Mouse (Mus musculus) neural tube, embryonic 15.5 days (tissue): ENCODE measurements around the gene Cerkl. TPM values are rescaled to one million over a fixed set of nuclear protein-coding genes. Genes with fewer than 3 reads are reported as not detected.

ENCODE experiments used
- ATAC-seq: fragments of 200-750 bp; cut with Nextera tagmentation; 2 replicates; pipeline ENCODE4 v1.8.0; 2017; ENCODE audit warnings: mild to moderate bottlenecking, moderate TSS enrichment, moderate library complexity; ENCODE audit not compliant: low FRiP score
- H3K27ac ChIP-seq: fragments of 300-500 bp; sonication (generic); replicated peaks from 2 replicates; pipeline ENCODE4 v1.5.1; 2015; ENCODE audit warnings: mild to moderate bottlenecking, inconsistent platforms
- H3K27me3 ChIP-seq: fragments of 300-500 bp; sonication (generic); replicated peaks from 2 replicates; pipeline ENCODE4 v1.6.1; 2015; ENCODE audit warnings: inconsistent platforms
- H3K36me3 ChIP-seq: fragments of 300-500 bp; sonication (generic); 2 replicates; pipeline ENCODE4 v1.6.1; 2015; ENCODE audit warnings: inconsistent platforms
- H3K4me1 ChIP-seq: fragments of 300-500 bp; sonication (generic); 2 replicates; pipeline ENCODE4 v1.6.1; 2015; ENCODE audit warnings: inconsistent platforms
- H3K4me2 ChIP-seq: fragments of 300-500 bp; sonication (generic); 2 replicates; pipeline ENCODE4 v1.6.1; 2015; ENCODE audit warnings: inconsistent platforms, mild to moderate bottlenecking, moderate library complexity
- H3K4me3 ChIP-seq: fragments of 300-500 bp; sonication (generic); replicated peaks from 2 replicates; pipeline ENCODE4 v1.5.1; 2015; ENCODE audit warnings: mild to moderate bottlenecking, inconsistent platforms
- H3K9ac ChIP-seq: fragments of 300-500 bp; sonication (generic); replicated peaks from 2 replicates; pipeline ENCODE4 v1.6.1; 2015; ENCODE audit warnings: mild to moderate bottlenecking, inconsistent platforms
- H3K9me3 ChIP-seq: fragments of 300-500 bp; sonication (generic); replicated peaks from 2 replicates; pipeline ENCODE4 v1.6.1; 2016; ENCODE audit warnings: inconsistent platforms
- WGBS: fragments of 180-500 bp; shearing (Covaris S2); methylation state at CpG from one replicate; pipeline ENCODE4 v1.1.7; 2015; ENCODE audit warnings: mixed read lengths; 5-methylcytosine and 5-hydroxymethylcytosine counted together
- polyA plus RNA-seq: library from polyadenylated mRNA; unstranded; fragments of >200 nt; fragmentation: Nextera tagmentation; extraction: Ambion mirVana; gene quantifications from 2 replicates; pipeline ENCODE4 v1.2.1, GENCODE M21; 2015

Gene Cerkl
- polyA plus RNA-seq, 1 experiment from 2014 or later, result 0.69 TPM

DNA sequence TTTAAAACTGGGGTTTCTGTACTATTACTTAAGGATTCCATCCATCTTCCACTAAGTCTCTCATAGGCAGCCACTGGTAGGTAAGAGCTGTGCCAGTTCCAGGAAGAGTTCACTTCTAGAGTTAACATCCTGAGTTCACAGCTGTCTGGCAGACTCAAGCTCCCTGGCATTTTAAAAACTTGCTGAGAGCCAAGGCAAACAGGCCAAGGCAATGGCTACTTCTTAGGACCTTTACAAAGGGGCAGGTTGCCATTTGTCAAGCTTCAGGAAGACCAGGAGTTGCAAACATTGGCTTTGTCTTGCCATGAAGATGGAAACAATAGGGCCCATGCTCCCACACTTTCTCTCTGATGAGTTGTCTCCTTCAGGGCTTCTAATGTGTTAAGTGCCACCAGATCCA, 26.5 kb downstream of the Cerkl start:
- H3K4me1 ChIP-seq, result peaks cover 11% of the 10 kb centered on the region
- H3K27me3 ChIP-seq, result peaks cover 18% of the 10 kb centered on the region
- no peaks in the 10 kb centered on the region for H3K36me3 ChIP-seq
- no peak overlapping the region for H3K27ac ChIP-seq
- no peak overlapping the region for H3K9ac ChIP-seq
- no peak overlapping the region for H3K4me3 ChIP-seq
- ATAC-seq, result no peak
- no peaks in the 10 kb centered on the region for H3K9me3 ChIP-seq
- no peak overlapping the region for H3K4me2 ChIP-seq

DNA sequence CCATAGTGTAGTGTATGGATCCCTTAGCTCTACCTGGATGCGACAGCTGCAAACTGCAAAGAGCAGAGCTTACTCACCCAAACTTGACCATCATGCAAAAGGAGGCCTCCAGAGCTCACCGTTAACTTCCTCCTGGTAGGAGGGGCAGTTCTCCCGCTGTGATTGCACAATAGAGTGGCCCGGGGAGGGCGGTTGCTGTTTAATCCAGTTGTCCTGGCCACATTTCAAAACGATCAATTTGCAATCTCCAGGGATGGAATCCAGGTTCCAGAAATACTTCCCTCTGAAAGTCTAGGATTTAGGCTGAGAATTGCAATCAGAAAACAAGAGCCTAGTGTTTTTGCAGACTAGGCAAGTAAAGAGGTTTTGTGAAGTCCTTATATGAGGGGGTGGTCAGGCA, 26.9 kb downstream of the Cerkl start:
- Histone ChIP-seq H3K4me3 (no peak overlapping the region), H3K27me3 (peaks cover 18% of the 10 kb centered on the region), H3K4me2 (no peak overlapping the region), H3K9ac (no peak overlapping the region), H3K4me1 (peaks cover 11% of the 10 kb centered on the region), H3K27ac (no peak overlapping the region), H3K9me3 (no peaks in the 10 kb centered on the region), H3K36me3 (no peaks in the 10 kb centered on the region)
- 8% methylated on average over 6 of the region's 6 CpGs for WGBS
- no peak for ATAC-seq

DNA sequence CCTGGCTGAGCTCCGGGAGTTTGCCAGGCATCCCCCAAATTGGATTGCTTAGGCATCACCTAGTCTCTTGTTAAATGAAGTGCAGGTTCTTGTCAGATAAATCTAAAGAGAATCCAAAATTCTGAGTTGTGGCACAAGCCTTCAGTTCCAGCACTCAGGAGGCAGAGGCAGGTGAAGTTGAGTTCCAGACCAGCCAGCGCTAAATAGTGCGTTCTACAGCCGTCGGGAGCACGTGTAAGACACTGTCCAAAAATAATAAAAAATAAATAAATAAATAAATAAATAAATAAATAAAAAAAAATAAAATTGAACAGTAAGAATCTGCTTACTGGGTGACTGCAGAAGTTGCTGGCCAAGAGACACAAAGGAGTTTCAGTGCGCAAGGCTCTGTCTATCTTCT, 27.5 kb downstream of the Cerkl start:
- peak overlapping the region; percentile 33 for H3K4me3 ChIP-seq
- peaks cover 11% of the 10 kb centered on the region for H3K4me1 ChIP-seq
- no peaks in the 10 kb centered on the region for H3K36me3 ChIP-seq
- peaks cover 18% of the 10 kb centered on the region for H3K27me3 ChIP-seq
- H3K4me2 ChIP-seq, result peak overlapping the region; percentile 69
- no peak overlapping the region; the same call in 1 of the 2 replicates for H3K9ac ChIP-seq
- WGBS, result 15% methylated on average over 7 of the region's 7 CpGs
- ATAC-seq, result no peak
- no peak overlapping the region for H3K27ac ChIP-seq
- H3K9me3 ChIP-seq, result no peaks in the 10 kb centered on the region

DNA sequence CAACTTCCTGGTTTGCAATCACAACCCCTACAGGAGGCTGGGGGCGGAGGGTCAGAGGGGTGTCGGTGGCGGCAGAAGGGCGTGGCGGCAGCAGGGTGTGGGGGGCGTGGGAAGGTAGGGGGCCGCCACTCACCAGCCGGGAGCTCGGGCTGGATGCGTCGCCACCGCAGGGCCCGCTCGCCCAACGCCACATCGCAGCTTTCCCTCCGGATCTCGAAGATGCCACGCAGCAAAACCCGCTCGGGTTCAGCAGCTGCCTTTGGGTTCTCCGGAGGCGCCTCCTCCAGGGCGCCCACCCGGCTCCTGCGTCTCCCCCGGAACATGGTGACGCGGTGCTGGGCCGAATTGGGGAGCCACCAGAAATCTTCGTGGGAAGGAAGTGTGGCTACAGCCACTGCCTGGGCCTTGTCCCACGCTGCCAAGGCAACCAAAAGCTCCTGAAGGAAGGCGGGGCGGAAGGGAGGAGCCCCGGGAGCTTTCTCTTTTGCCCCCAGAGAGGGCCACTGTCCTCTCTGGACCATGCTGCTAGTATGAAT, 27.9 kb downstream of the Cerkl start:
- H3K4me1 ChIP-seq, result peaks cover 11% of the 10 kb centered on the region
- peak overlapping the region; percentile 69 for H3K4me2 ChIP-seq
- no peaks in the 10 kb centered on the region for H3K9me3 ChIP-seq
- WGBS, result under 1% methylated on average over 35 of the region's 35 CpGs
- H3K27ac ChIP-seq, result no peak overlapping the region
- H3K36me3 ChIP-seq, result no peaks in the 10 kb centered on the region
- H3K27me3 ChIP-seq, result peaks cover 18% of the 10 kb centered on the region
- ATAC-seq, result no peak
- no peak overlapping the region; the same call in 1 of the 2 replicates for H3K9ac ChIP-seq
- peak overlapping the region; percentile 33 for H3K4me3 ChIP-seq

DNA sequence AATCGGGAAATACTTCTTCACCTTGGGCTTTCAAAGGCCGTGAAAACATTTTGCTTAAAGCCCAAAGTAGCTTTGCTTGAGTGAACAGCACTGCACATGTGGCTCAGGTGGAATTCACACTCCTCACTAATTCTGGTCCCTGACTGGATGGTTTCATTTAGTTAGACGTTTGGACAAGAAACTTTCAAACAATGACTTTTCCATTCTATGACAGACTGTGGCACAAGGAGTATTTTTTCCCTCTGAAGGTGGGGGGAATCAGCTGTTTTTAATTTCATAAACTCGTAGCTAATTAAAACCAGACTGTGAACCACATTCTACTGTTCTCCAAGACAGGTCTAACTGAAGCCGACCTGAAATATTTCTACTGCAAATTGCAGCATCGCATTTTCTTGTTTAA, 28.6 kb downstream of the Cerkl start:
- H3K9ac ChIP-seq, result no peak overlapping the region
- no peak overlapping the region for H3K4me3 ChIP-seq
- peaks cover 11% of the 10 kb centered on the region for H3K4me1 ChIP-seq
- no peaks in the 10 kb centered on the region for H3K9me3 ChIP-seq
- 26% methylated on average over 6 of the region's 6 CpGs for WGBS
- peaks cover 18% of the 10 kb centered on the region for H3K27me3 ChIP-seq
- H3K36me3 ChIP-seq, result no peaks in the 10 kb centered on the region
- ATAC-seq, result no peak
- H3K27ac ChIP-seq, result no peak overlapping the region
- no peak overlapping the region for H3K4me2 ChIP-seq

DNA sequence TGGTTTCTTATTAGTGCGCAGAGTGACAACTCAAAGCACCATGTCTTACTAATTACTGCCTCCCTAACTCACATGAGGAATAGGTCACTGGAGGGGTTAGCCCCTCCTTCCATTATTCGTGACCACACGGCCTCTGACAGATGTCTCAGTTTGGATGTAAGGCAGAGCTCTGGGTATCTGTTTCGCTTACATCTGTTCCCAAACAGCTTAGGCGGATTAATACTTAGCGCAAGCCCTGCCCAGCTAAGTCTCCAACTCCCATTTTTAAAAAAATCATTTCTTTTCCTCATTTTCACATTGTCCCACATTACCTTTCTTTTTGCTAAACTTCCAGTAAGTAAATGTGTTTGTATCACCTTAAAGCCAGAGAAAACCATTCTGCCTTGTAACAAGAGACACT, 34.9 kb downstream of the Cerkl start:
- Histone ChIP-seq H3K9me3 (no peaks in the 10 kb centered on the region), H3K4me2 (no peak overlapping the region), H3K36me3 (no peaks in the 10 kb centered on the region), H3K4me1 (no peaks in the 10 kb centered on the region), H3K27ac (no peak overlapping the region), H3K27me3 (no peaks in the 10 kb centered on the region), H3K4me3 (no peak overlapping the region), H3K9ac (no peak overlapping the region)
- WGBS, result 53% methylated on average over 6 of the region's 6 CpGs
- ATAC-seq, result no peak

DNA sequence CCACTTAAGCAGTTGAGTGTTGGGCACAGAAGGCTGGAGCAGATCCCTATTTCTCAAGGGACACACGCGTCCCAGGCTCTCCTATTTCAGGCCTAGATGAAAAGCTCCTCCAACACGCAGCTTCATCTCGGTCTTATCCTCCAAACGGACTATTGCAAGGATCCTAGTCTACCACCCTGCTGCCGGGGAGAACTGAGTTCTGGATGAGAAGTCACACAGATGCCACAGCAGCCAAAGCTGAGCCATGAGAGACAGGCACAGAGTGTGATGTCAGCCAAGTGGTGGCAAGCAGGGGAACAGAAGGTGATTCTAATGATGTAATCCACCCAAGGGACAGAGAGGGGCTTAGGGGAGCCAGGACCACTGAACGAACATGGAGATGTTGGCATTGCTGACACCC, 42.1 kb downstream of the Cerkl start:
- no peak overlapping the region for H3K9ac ChIP-seq
- WGBS, result 79% methylated on average over 7 of the region's 7 CpGs
- no peaks in the 10 kb centered on the region for H3K36me3 ChIP-seq
- H3K4me1 ChIP-seq, result no peaks in the 10 kb centered on the region
- ATAC-seq, result no peak
- H3K27ac ChIP-seq, result no peak overlapping the region
- no peaks in the 10 kb centered on the region for H3K9me3 ChIP-seq
- H3K27me3 ChIP-seq, result no peaks in the 10 kb centered on the region
- H3K4me3 ChIP-seq, result no peak overlapping the region
- H3K4me2 ChIP-seq, result no peak overlapping the region

DNA sequence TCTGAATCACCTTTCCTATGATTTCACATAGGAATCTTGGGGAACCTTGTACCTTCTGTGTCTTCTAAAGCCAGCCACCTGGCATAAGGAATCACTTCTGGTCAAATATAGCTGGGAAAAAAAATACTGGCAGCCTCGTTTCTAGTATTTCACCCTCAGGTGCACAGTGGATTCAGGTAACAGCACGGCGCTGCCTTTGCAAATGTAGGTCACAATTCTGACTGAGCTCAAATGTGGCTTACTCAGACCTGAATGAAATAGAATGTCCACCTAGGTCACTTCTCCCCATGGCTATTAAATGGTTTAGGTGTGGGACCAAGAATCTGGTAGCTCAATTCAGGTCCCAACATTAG, 45.7 kb downstream of the Cerkl start:
- no peaks in the 10 kb centered on the region for H3K27me3 ChIP-seq
- no peaks in the 10 kb centered on the region for H3K9me3 ChIP-seq
- no peak overlapping the region for H3K4me2 ChIP-seq
- H3K4me3 ChIP-seq, result no peak overlapping the region
- H3K9ac ChIP-seq, result no peak overlapping the region
- H3K27ac ChIP-seq, result no peak overlapping the region
- H3K36me3 ChIP-seq, result no peaks in the 10 kb centered on the region
- H3K4me1 ChIP-seq, result no peaks in the 10 kb centered on the region
- 85% methylated on average over 3 of the region's 3 CpGs for WGBS
- no peak for ATAC-seq

DNA sequence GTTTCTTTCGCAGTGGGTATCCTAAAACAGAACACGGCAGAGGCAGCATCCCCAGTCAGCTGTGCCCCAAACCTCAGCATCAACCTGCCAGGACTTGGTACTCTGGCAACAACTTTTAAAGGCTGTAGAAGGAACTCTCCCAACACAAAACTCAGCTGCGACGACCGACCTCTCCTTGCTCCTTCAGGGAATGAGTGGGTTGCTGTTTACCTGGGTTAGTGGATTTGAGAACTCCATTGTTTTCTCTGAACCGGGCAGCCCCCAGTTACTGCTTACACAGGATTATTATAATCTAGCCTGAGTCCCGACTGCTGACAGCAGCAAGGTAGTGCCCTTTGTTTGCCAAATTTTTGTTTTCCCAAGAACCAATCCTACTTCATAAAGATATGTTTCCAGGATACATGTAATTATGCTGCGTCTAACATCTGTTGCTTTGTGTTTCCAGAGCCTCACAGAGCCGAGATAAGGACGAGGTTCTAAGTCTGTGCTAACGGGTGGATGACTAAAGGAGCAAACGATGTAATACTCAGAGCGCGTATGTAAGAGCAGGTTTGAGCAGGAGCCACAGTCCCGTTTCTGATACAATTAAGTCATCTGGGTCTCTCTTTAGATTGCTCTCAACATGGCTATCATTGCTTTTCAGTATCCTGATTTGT, 46.2 kb downstream of the Cerkl start:
- Histone ChIP-seq H3K27ac (no peak overlapping the region), H3K9me3 (no peaks in the 10 kb centered on the region), H3K9ac (no peak overlapping the region), H3K4me1 (no peaks in the 10 kb centered on the region), H3K36me3 (no peaks in the 10 kb centered on the region), H3K4me2 (no peak overlapping the region), H3K27me3 (no peaks in the 10 kb centered on the region), H3K4me3 (no peak overlapping the region)
- no peak for ATAC-seq
- WGBS, result 74% methylated on average over 15 of the region's 15 CpGs

DNA sequence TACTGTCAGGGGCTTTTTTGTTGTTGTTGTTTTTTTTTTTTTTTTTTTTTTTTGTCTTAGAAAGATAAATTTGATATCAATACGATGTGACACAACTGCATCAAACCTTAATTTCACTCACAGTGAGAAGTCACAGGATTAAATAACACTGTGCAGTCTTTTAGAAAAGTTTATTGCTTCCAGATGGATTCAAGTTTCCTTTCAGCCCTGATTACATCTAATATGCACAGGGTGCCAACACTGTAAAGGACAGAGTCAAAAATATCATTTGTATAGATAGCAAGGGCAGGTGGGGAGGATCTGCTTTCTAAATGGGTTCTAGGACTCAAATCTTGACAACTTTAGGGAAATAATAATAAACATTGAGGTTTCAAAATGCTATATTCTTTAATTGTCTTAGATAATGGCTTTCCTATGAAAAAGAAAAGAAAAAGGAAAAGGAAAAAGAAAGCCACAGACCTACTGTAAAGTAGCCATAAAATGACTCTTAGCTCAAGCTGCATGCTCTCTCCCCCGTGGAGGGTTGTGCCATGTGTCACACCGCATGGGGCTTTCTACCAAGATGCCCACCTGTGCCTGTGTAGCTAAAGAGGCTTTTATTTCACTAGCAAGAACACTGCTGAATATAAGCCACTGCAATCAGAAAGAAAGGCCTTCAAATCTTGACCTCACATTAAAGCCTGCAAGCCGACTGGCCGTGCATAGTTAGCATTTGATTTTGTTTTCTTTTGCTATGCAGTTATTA, 50.8 kb downstream of the Cerkl start:
- H3K4me2 ChIP-seq, result no peak overlapping the region
- no peak overlapping the region for H3K4me3 ChIP-seq
- no peaks in the 10 kb centered on the region for H3K9me3 ChIP-seq
- no peak overlapping the region for H3K27ac ChIP-seq
- H3K27me3 ChIP-seq, result no peaks in the 10 kb centered on the region
- H3K36me3 ChIP-seq, result no peaks in the 10 kb centered on the region
- 68% methylated on average over 5 of the region's 5 CpGs for WGBS
- no peak overlapping the region for H3K9ac ChIP-seq
- H3K4me1 ChIP-seq, result no peaks in the 10 kb centered on the region
- no peak for ATAC-seq

DNA sequence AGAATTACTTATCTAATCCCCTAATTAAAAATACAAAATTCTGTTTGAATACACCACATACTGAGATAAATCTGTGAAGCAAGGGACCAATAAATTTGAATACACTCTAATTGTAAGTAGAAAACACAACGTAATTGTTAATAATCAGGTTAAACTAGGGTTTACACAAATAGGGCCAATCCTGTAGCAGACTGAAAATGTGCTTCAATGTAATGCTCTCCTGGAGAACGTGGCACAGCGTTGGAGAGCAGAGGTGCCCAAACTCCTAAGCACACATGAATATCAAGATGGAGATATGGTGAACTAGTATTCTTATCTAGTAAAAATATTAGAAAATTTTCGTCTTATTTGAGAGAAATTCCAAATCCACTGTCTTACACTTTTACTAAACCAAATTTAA, 56.5 kb downstream of the Cerkl start:
- Histone ChIP-seq H3K27me3 (no peaks in the 10 kb centered on the region), H3K4me2 (no peak overlapping the region), H3K4me1 (peaks cover 5% of the 10 kb centered on the region; the same call in 1 of the 2 replicates), H3K4me3 (no peak overlapping the region), H3K9ac (no peak overlapping the region), H3K36me3 (no peaks in the 10 kb centered on the region), H3K27ac (no peak overlapping the region), H3K9me3 (no peaks in the 10 kb centered on the region)
- 48% methylated on average over 4 of the region's 4 CpGs for WGBS
- ATAC-seq, result no peak
